Mouse (Mus musculus): ENCODE results near the gene Krt80.

Krt80 gene

GRCm38 (mm10) chr15:101374879-101375278 lies 4.9 kb upstream of the Krt80 start:
- DNase-seq (ENCODE audit: low spot score in 2 of 2), result no peak

GRCm38 (mm10) chr15:101373286-101373898 lies 3.4 kb upstream of the Krt80 start:
- no peak for DNase-seq (ENCODE audit: low spot score in 2 of 2)

- no peak for DNase-seq (ENCODE audit: low spot score in 2 of 2)
These were observed 2.4 kb upstream of the Krt80 start for GRCm38 (mm10) chr15:101372131-101372977.

DNA sequence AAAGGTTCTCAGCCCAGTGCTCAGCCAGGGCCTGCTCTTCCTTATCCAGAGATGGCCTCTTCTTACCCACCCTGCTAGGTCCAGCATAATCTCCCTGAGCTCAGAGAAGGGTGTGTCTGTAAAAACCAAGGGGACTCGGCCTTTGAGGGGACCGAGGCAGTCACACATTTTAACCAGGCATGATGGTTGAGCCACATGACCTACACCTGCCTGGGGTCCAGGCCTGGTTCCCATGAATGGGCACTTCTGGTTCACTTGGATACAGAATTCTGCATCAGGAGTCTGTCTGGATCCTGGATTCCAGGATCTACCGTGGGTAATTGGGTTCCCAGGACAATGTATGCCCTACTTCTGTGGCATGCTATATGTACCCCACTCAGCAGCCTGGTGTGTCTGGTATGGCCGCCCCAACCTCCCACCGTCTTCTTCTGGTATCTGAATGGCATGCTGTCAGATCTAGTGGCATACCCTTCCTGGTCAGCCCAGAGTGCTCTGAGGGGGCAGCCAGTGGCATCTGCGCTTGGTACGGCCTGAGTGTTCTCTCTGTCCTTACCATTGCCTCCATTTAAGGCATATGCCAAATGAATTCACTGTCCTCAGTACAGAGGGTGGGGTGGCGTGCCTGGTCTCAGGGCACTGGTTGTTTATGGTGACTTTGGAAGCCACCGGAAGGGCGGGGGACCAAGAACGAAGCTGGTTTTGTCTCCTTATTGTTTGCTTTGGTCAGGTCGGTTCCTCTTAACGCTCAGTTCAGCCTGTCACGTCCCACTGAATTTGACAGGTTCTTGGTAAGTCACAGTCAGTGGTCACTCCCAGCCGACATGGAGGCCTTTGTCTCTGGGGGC lies 1.4 kb upstream of the Krt80 start:
- DNase-seq (ENCODE audit: low spot score in 2 of 2), result no peak

GRCm38 (mm10) chr15:101369382-101370100 lies 421 bp downstream of the Krt80 start:
- DNase-seq (ENCODE audit: low spot score in 2 of 2), result no peak

DNA sequence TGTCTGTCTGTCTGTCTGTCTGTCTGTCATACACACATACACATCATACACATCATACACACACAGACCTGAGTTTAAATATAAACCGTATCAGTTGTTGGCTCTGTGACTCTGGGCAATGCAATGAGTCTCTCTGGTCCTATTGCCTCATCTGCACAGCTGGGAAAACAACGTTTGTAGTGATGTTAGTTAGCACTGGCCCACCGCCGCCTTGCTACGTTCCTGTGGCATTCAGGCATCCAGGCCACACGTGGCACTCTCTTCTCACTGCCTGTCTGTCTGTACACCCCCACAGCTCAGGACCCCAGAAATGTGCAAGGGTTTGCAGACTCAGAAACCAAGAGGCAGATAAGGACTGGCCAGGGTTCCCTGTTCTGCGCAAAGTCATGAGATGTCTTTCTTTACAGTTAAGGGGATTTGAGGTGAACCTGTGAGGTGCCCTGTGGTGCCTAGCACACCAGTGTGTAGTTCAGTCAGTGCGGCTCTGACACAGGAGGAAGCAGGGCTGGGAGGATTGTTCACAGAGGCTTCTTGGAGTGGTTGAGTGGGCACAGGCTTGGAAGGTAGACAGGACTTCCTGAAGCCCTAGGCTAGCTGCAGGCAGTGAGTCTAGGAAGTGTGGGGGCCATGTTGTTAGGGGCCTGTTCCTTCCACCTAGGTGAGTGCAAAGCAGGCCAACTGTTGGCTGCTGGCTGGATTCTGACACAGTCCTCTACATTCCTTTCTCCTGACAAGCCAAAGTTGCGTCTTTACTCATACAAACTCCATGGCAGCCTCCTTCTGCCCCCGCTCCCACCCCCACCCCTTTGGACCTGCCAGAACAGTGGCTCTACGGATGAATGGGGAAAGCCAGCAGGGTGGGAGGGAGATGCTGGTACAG lies 1.2 kb downstream of the Krt80 start:
- DNase-seq (ENCODE audit: low spot score in 2 of 2), result no peak

- no peak for DNase-seq (ENCODE audit: low spot score in 2 of 2)
These were observed 1.9 kb downstream of the Krt80 start for GRCm38 (mm10) chr15:101368015-101368414.

- DNase-seq (ENCODE audit: low spot score in 2 of 2), result no peak
These were observed 2.5 kb downstream of the Krt80 start for GRCm38 (mm10) chr15:101367497-101367896.

- DNase-seq (ENCODE audit: low spot score in 2 of 2), result no peak
These were observed 3.0 kb downstream of the Krt80 start for GRCm38 (mm10) chr15:101366926-101367325.

- DNase-seq (ENCODE audit: low spot score in 2 of 2), result no peak
These were observed 3.5 kb downstream of the Krt80 start for GRCm38 (mm10) chr15:101366482-101366881.

- no peak for DNase-seq (ENCODE audit: low spot score in 2 of 2)
These were observed 4.2 kb downstream of the Krt80 start for GRCm38 (mm10) chr15:101365721-101366120.

- DNase-seq (ENCODE audit: low spot score in 2 of 2), result no peak
These were observed 4.9 kb downstream of the Krt80 start for GRCm38 (mm10) chr15:101364891-101365671.

GRCm38 (mm10) chr15:101364425-101364824 lies 5.5 kb downstream of the Krt80 start:
- no peak for DNase-seq (ENCODE audit: low spot score in 2 of 2)

DNA sequence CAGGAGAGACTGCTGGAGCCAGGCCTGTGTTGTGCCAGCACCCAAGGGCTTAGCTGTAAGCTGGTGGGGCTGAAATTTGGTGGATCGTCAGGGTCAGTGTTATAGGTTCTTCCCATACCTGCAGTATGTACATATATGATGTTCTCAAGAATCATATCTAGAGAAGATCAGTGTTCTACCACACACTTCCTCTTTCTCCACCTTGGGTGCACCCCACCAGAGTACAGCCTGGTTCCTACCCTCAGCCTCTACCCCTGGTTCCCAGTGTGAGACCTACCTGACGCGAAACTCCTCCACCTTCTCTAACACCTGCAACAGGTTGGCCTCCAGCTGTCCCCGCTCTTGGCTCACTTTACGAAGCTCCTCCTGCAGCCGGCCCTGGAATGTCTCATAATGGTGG lies 6.0 kb downstream of the Krt80 start:
- no peak for DNase-seq (ENCODE audit: low spot score in 2 of 2)

DNA sequence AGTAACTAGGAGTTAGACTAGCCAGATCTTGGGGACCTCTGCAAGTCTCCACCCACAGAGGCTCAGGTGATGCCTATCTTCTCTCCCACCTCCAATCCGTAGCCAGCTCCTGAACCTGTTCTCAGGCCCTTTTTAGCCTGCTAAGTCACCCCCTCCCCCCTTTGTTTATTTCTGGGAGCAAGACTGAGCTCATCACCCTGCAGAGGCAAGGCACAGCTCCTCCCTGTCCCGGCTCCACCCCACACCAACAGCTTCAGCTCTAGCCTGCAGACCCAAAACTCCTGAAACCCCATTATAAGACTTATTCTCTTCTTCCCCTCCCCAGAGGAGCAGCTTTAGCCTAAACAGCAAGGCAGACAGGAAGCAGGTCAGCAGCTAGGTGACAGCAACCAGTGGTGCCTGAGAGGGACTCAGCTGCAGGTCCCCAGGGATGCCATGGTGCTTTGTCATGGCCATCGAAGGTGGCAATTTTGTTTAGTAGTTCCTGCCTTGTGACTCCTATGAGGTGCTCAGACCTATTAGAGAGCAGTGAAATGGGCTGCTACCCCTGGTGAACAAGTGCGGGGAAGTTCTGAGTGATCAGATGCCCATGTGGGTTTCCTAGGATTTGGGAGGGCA lies 7.5 kb downstream of the Krt80 start:
- DNase-seq (ENCODE audit: low spot score in 2 of 2), result no peak

GRCm38 (mm10) chr15:101355382-101355786 lies 14.6 kb downstream of the Krt80 start:
- DNase-seq (ENCODE audit: low spot score in 2 of 2), result no peak

DNA sequence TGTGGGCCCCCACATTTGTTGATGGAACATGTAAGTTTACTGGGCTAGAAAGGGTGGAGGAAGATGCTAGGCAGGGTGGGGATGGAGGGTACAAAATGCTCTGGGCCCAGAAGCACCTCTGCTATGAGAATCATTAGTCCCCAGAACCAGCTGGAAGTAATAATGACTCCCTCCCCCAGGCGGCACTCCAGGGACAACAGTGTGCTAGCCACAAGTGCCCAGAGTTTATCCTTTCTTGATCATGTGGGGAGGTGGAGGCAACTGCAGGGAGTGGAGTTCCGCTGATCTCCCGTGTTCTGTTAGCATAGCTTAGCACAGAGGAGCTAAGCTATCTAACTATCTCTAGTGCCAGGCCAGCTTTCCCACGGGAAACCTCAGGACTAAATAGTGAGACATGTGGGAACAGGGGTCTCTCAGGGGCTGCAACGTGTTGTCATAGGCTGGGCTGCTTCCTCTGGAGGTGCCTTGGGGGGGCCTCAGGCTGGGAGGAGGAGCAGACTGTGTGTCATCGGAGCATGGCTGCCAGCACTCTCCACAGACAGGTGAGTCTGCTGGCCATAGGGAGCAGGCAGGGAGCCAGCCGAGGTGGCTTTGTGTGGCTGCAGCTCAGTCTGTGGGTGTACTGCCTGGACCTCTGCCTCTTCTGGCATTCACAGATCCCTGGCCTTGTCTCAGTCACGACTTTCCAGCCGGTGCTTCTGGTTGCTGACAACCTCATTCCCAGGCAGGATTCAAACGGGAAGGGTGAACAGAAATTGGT lies 17.1 kb downstream of the Krt80 start:
- DNase-seq (ENCODE audit: low spot score in 2 of 2), result no peak

DNA sequence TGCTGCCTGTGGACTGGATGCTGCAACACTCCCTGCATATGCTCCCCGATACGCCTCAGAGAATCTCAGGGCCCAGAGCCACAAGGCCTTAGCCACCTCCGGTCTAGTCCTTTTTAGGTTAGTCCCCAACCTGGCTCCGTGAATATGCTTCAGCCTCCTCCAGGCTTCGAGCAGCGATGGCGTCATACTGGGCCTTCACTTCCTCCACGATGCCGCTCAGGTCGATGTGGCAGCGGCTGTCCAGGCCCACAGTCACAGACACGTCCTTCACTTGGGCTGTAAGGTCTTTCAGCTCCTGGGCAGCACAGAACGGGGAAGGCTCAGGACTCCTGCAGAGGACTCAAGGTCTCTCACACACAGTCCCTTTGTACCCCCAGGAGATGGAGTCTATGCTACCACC lies 17.9 kb downstream of the Krt80 start:
- no peak for DNase-seq (ENCODE audit: low spot score in 2 of 2)
